Mouse (Mus musculus) spleen, adult 18-20 months (tissue): ENCODE results near the gene Patj.
"Not testable (repeated sequence)": the region's sequence is repeated elsewhere in the genome, so short reads cannot be mapped to it uniquely, and the experiment has no call there.

Experiments
- DNase-seq, 2 experiments: peaks; one replicate each; pipeline ENCODE4 v3.0.0; 2022; ENCODE audit warnings: mixed read lengths in 2 of 2

Patj gene

DNA sequence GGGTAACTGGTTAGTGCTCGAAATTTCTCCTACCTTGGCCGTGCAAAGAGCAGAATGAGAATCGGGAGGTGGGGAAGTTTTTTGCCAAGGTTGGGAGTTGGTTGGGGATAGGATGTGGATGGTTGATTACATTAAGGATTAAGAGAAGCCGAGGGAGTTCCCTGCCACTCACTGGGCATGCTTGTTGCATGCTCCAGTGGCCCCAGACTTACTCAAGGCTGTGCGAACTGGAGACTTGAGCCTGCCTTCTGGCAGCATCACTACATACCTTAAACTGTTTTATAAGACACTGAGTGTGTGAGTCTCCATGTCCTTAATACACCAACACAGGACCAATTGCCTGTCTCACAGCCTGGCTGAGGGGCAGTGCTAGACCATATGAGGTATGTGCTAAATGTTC lies 188.4 kb downstream of the Patj start:
- DNase-seq = no peak

DNA sequence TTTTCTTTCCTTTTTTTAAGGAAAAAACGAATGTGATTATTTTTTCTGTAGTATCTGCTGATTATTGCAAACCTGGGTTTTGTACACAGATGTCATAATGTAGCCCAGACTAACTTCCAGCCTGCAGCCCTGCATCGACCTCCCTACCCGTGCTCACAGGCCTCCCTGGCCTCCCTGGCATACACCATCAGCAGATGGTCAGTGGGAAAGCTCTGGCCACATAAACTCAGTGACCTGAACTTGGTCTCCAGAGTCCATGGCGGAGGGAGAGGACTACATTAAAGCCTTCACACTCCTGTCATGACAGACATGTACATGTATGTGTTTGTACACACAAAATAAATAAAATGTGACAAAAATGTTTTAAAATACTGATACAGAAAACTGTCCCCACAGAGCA lies 190.7 kb downstream of the Patj start:
- DNase-seq = no peak

DNA sequence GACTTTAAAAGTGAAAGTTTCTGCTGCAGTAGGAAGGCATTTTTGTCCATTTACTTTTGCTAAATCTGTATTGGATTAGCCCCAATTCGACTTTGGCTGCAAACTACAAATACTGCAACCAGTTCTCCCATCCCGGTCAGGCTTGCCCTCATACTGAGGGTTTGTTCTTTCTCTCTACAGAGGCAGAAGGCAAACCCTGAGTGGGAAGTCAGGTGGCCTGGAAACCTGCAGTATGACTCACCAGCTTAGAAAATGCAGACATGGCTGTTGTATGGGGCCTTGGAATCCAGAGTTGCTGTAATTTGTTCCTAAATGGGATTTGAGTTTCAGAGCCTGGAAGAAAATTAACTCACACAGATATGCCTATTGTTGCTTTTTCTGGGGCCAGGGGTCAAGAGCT lies 192.1 kb downstream of the Patj start:
- no peak for DNase-seq

DNA sequence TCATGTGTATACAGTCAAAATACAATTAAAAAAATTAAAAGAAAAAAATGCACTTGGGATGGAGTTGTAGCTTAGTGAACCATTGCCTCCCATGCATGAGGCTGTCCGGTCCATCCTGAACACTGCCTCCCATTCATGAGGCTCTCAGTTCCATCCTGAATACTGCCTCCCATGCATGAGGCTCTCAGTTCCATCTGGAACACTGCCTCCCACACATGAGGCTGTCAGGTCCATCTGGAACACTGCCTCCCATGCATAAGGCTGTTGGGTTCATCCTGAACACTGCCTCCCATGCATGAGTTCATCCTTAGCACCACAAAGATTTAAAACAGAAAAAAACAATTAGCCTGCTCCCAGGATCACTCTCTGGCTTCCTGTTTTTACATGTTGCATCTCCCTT lies 198.4 kb downstream of the Patj start:
- no peak for DNase-seq

DNA sequence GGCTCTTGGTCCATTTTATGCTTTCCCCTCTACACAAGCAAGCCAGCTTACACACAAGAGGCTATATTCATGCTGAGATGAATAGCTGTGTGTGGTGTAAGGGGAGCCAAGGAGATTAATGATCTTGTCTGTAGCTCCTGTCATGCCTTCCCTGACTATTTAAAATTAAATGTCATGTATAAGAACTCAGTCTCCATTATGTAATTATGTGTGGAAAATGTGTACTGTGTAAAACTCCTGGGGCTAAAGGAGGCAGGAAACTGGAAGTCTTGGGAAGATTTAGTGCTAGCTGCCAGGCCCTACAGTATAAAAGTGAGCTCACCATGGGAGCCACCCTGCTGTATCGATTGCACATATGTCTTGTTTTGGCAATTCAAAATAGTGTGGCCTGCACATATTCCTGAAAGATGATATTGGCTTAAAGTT lies 203.0 kb downstream of the Patj start:
- no peak for DNase-seq

DNA sequence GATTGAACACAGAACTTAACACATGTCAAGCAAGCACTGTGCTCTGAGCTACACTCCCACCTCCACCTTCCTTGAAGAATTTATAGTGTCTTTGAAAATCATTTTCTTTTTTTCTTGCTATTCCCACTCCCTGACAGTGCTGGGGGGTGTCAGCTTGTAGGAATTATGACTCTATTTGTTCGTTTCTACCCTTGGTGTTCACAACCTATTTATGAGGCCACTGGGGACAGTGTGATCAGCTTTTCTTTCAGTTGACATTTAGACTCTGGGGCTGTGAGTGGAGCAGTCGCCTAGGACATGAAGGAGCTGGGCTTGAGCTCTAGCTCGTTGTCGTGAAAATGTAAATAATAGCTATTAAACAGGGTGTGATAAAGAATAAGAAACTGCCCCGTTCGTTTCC lies 203.8 kb downstream of the Patj start:
- DNase-seq = no peak

DNA sequence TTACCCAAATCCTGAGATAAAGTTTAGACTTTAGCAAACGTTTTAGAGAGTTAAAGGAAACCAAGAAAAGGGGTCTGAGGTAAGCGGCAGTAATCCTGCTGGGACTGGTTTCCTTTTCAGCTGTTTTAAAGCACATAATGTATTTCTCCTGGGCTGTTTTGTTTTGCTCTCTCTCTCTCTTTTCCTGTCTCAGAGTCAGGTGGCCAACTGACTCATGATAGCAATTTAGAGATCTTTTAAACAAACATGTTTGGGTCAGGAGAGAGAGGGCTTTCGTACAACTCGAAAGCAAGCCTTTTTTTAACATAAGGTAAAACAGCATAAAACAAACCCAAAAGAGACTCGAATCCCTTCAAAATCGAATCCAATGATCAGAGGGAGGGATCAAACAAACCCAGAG lies 207.5 kb downstream of the Patj start:
- no peak for DNase-seq

DNA sequence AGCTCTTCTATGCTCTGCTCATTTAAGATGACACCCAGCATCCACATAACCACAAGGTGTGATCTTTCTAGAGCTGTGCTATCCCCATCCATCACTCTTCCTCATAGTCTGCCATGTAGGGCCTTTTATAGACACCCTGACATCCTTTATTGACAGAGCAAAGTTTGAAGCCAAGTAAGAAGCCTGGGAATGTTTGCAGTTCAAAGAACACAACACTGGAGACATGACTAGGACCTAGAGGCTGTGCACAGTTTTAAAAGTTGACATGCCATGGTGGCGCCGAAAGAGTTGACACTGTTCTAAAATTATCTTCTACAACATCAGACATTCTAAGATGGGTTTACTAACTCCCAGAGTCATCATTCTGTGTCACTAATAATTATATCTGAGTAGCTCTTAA lies 214.9 kb downstream of the Patj start:
- no peak for DNase-seq

DNA sequence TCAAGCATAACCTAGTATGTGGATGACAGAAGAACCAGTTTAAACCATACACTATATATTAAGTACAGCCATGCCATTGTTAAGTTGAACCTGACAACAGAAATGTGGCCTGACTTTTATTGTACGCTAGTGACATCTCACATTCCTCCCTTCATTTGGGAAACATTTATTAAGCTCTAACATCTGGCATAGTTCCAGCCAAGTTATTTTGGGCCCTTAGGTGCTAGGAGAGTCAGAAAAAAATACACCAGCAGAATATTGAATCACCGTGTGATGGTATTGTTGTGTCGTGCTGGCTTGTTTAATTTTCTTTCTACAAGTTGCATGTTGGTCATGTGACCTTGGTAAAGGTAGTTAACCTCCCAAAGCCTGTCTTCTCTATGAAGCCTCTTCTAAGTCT lies 218.8 kb downstream of the Patj start:
- no peak for DNase-seq

DNA sequence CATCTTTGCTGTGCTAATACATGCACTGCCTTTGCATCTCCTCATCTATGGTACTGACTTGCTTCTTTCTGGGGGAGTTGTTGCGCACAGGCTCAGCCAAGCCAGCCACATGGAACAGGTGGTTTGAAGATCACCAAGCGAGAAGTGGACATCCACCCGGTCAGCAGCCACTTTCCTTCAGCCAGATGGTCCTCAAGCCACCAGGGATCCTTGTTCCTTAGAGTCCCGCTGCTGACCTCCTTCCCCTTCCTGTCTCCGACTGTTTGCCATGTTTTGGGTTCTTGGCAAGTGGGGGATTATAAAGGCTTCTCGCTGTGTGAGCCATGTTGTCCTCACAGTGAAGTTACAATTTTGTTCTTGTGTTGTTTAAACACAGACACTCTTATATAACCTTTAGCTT lies 223.6 kb downstream of the Patj start:
- no peak for DNase-seq

DNA sequence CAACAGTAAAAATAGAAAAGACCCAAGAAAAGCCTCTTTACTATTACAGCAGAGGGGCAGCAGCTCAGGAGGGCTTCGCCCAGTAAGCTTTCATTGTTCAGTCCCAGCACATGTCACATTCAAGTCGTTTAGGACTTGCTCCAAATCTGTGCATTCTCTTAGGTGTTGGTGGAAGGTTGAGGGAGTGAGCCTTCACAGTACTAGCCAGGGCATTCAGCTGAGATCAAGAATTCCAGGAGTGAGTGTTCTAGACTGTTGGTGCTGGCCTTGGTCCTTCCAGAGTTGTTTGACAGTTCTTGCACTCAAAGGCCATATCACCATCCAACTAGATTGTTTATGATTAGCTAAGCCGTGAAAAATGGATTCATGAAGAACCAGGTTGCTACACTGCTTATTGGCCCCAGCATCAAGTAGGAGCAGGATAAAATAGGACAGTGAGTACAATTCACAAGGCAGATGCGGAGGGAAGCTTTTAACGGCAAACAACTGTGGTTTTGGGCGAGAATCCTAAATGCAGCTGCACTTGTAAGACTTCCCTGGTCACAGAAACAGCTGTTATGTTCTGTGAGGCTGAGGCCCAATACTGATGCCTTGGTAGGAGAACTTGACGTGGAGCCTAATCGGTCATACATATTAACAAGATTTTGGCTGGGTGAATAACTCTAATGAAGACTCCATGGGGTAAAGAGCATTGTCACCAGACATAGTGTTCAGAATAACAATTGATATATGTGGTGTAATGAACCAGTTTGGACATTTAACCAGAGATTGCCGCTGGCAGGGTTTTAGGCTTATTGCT lies 225.6 kb downstream of the Patj start:
- no peak for DNase-seq

DNA sequence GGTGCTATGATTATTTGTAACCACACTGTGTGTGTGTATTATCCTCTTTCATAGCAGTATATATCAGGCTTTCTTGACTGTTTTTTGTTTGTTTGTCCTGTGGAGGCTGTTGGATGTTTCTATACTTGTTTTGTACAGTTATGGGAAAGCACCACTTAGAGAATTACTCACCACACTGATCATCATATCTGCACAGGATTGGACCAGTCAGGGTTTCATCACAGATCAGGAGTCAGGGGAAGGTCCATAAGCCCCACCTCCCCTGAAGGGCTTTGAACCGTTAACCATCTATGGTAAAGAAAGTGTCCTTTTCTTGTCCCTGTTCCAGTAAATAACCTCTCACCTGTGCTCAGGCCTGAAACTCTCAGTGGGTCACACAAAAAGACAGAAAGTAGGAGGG lies 226.6 kb downstream of the Patj start:
- DNase-seq = no peak

DNA sequence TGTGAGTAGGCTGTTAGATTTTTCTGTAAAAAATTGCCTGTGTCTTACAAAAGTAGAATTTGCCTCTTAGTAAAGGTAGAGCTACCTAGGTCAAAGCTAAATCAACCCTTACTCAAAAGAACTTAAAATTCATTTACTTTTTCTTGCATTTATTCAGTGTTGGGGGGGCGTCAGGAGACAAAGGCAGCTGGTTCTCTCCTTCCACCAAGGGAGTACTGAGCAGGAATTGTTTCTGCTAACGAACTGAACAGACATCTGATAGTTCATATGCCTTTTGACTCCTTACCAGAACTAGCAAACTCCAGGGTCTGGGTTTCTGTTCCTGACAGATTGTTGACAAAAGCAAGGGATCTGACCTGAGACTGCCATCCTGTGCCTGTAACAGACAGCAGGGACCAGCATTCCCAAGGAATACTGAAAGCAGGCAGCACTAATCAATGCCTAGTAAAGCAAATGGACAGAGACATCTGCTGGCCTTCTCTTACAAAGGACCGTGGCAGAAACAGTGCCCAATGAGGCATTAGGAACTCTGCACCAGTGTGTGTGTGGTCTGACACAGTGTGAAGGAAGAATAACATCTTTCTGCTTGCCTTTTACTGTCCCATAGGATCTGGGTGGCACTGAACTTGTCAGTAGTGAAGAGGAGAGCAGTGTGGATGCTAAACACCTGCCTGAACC lies 227.6 kb downstream of the Patj start:
- no peak for DNase-seq

DNA sequence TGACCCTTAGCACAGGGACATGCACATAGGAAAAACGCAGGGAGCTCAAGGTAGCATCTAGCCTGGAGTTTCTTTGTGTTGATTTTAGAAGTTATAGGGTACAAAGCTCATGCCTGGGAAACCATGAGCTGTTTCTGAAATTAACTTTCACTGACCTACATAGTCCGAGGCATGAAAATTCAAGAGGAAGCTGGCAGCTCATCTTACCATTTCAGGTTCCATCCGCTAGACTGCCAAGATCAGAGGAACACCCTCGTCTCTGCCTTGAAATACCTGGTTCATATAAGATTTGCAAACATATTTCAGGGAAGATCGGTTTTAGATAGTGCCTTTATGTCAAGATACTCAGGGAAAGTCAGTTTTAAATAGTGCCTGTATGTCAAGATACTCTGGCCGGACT lies 232.7 kb downstream of the Patj start:
- no peak for DNase-seq

DNA sequence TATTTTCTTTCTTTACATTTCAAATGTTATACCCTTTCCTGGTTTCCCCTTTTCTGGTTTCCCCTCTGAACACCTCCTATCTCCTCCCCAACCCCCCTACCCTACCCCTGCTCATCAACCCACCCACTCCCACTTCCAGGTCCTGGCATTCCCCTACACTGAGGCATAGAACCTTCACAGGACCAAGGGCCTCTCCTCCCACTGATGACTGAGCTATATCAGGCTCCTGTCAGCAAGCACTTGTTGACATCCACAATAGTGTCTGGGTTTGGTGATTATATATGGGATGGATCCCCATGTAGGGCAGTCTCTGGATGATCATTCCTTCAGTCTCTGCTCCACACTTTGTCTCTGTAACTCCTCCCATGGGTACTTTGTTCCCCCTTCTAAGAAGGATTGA lies 233.6 kb downstream of the Patj start:
- not testable (repeated sequence) for DNase-seq

DNA sequence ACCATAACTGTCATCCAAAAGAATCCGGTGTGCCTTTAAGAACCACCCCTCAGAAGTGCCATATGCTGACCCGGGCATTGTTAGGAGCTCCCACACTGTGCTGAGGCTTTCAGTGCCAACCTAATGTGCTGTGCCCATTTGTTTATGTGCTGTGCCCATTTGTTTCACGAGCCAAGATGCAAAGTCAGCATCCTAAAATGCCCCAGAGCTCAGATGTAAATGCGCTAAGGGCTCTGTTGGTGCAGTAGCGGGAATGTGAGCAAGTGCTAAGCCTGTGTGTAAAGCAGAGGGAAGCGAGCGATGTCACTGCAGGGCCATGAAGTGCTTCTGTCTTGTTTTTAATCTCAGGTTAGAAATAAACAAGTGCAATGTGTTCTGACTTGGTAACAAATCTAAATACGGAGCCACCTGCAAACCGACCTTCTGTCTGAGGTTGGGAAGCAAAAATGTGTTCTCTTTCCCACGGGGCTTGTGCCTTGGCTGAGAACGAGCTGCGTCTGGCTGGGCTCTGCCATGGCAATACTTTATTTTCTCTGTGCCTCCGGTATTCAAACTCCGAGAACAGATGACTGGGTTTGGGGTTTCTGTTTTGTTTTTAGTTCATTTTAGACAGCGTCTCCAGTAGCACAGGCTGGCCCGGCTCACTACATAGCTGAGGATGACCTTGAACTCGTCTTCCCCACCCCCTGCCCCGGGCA lies 239.7 kb downstream of the Patj start:
- no peak for DNase-seq

DNA sequence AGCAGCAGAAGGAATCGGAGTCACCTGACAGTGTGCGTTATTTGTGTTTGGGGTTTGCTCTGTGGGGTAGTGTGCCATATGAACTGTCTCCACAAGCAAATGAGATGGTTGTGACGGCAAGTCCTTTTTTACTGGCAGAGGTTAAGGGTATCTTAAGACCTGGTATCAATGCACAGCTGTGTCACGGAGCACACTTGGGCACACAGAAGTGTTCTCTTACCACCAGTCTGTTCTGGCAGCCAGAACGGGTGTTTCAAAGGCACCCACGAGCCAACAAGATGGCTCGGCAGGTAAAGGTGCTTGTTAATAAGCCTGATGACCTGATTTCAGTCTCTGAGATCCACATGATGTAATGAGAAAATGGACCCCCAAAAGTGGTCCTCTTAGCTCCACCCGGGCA lies 243.1 kb downstream of the Patj start:
- no peak for DNase-seq

DNA sequence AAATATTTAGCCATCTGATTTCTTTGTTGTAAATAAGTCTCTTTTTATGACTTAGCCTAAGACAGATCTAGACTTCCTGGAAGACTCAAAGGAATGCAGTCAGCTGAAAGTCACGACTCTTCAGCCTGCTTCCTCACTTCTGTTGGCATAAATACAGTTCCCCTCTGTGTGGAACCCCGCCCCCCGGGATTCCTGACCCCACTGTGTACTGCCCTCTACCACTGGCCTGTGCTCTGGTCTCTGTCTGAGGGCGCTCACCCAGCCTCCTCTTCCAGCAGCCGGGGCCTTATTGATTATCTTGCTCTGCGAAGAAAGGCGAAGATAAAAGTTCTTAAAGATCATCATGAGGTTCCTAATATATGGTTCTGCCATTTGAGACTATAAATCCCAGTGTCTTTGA lies 258.1 kb downstream of the Patj start:
- DNase-seq = no peak

DNA sequence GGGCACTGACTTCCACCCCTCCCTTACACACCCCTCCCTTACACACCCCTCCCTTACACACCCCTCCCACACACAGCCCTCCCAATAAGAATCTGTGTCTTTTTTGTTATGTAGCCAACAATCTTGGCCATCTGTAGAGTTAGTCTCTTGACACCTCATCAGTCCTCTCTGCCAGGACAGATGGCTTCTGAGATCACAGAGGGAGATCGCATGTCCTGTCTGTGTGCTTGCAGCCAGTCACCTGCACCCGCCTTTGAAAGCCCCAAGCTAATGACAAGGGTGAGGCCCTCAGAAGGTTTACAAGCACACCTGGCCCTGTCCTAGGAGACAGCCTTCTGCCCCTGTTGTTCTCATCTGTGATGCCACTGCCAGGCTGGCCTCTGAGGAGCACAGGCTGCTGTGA lies 258.8 kb downstream of the Patj start:
- DNase-seq = no peak

DNA sequence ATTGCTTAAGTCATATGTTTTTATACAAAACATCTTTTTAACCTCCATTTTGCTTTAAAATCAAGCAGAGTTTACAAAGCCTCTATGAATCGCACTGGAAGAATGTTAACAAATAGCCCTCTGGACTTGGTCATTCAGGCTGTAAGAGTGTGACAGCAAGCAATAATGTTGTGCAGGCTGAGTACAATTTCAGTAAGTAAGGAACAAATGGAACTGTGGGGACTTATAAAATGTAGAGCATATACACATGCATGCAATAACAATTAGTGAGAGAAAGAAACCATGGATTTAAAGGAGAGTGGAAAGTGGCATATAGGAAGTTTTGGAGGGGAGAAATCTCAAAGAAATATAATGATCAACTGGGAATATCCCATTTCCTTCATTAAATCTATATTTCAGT lies 261.2 kb downstream of the Patj start:
- DNase-seq = no peak

DNA sequence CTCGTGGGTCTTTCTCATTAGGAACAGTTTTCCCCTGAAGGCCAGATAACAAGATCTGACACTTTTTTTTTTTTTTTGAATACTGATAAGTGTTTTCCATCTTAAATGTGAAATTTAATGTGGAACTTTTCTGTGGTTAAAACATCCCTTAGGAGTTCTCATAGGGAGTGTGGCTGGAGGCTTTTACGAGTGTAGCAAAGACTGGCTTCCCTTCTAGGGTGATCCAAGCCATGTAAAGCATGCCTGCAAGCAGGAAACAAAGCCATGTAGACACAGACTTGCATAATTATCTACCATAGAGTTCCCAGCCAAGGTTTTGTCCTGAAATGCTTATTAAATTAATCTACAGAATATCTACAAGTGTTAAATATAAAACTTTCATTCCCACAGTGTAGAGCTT lies 263.4 kb downstream of the Patj start:
- no peak for DNase-seq

DNA sequence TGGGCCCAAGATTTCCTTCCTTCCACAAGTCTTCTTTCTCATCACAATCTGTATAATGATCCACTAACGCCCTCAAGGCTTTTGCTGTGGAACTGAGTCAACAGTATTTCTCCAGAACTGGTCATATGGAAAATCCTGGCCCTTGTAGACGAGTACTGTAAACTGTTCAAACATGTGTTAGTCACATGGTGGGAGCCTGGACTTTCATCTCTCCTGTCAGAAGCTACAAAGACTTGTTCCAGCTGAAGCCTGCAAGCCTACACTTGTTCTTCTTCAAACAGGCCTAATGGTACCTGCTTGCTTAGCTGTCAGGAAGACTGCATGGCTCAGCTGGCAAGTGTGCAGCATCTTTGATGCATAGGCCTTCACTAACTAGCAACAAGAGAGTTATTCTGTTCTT lies 264.9 kb downstream of the Patj start:
- DNase-seq = no peak

DNA sequence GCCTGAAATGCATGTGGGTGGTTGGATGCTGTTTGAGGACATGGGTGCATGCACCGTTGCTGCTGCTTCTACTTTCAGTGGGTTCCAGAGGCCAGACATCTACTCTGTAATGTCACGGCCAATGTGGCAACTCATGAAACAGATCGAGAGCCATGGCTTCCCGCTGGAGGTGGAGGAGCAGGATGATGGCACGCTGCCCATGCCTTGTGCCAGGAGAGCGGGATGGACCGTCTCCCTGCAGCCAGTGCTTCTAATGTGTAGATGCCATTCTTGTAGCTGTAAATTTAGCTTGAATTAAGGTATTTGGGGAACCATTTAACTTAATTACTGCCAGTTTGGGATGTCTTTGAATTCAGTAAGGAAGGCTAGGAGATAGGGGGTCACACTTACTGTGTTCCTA lies 270.3 kb downstream of the Patj start:
- no peak for DNase-seq

DNA sequence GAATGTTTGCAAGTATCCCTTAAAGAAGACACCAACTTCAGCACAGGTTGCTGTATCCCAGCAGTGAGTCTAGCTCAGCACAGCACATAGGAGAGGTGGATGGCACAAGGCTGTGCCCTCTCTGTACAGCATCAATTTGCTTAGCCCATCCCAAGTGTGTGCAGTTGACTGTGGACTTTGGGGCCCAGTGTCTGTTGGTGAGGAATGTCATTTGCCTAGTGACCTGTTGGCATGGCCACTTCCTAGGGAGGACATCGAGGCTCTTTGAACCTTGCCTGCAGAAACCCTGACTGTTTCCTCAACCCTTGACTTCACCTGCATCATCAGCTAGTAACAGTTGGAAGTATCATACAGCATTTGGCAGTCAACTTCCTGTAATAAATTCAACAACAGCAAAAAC lies 270.9 kb downstream of the Patj start:
- DNase-seq = no peak
